Comparison of ENCODE assay signal across 12 mouse cellular contexts in the genomic region with DNA sequence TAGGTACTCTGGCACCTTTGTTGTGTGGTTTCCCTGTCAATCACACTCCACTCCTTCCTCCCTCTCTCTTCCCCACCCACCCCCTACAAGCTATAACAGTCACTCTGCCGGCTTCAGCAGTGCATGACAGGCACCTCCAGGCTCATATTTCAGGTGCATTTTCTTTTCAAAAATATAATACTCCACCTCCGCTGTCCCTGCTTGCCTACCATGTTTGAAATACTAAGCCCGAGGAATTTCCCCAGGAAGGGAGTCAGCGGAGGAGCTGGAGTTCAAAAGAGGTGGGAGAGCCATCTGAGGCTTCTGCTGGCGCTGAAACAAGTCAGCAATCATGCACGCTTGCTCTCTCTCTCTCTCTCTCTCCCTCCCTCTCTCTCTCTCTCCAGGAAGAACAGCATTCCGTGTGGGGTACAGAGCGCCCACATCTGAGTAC.
A peak's percentile ranks its signal among the peaks of the same experiment; 100 is the strongest.
DNase-seq lines count a peak whose midpoint lies in the region; ATAC-seq and TF ChIP-seq lines count a peak whose summit lies in the region.
"Had no signal": no experiment of that assay in that cellular context is flagged by ENCODE, and none has a peak within 500 bp of the region (broad histone marks: within the 10 kb centered on the region; RNA-seq: fewer than 3 reads in every experiment).

No protein-coding gene starts in this region.

- no peak overlapping the region for H3K4me3 ChIP-seq in heart, embryonic 15.5 days
- H3K4me3 ChIP-seq in hindbrain, postnatal 0 days (ENCODE audit: low read length) = no peak overlapping the region
- H3K4me3 ChIP-seq: forebrain, embryonic 12.5 days; liver, embryonic 15.5 days had no signal

- peak overlapping the region; percentile 5; the same call in 1 of the 2 replicates for H3K4me2 ChIP-seq in heart, embryonic 15.5 days
- no peak overlapping the region for H3K4me2 ChIP-seq in hindbrain, postnatal 0 days (ENCODE audit: low read depth, low read length)
- H3K4me2 ChIP-seq: forebrain, embryonic 12.5 days; liver, embryonic 15.5 days had no signal

- H3K27ac ChIP-seq in heart, embryonic 15.5 days = no peak overlapping the region
- no peak overlapping the region for H3K27ac ChIP-seq in hindbrain, postnatal 0 days
- H3K27ac ChIP-seq: forebrain, embryonic 12.5 days; liver, embryonic 15.5 days had no signal

- 22% methylated on average over 8 of the region's 8 CpGs for WGBS in heart, embryonic 15.5 days
- 35% methylated on average over 8 of the region's 8 CpGs for WGBS in hindbrain, postnatal 0 days

- intact Hi-C loops in heart, postnatal 25 days (cut with DNase I) = no loop called here

- TF ChIP-seq CTCF in hindbrain, postnatal 0 days (IDR thresholded peaks at IDR 0.05; ENCODE audit: low read depth) = no peak

- ATAC-seq in heart, embryonic 15.5 days (replicated peaks; ENCODE audit: insufficient number of reproducible peaks, insufficient read depth, low FRiP score, low read depth) = no peak
- peak; percentile 49; the same call in 1 of the 2 replicates for ATAC-seq in hindbrain, postnatal 0 days
- ATAC-seq: activated CD4-positive, CD25-positive, alpha-beta regulatory T cell, adult 4 months had no signal

- no peak for DNase-seq in heart, postnatal 25 days (ENCODE audit: low spot score)
- DNase-seq in right cerebral cortex, adult 18-20 months = peak; percentile 30
- no peak for DNase-seq in right cerebral cortex, adult 2 months (ENCODE audit: low spot score in 2 of 2)
- no peak for DNase-seq in hindbrain, postnatal 0 days (ENCODE audit: low spot score)
- peak; percentile 50 for DNase-seq in telencephalon, adult 2 months (ENCODE audit: low read depth, low spot score)
- DNase-seq in testis, postnatal 10 days (ENCODE audit: low spot score) = no peak
- no peak for DNase-seq in adrenal gland, adult 2 months
- DNase-seq: cerebellum, adult 2 months had no signal

- H3K27me3 ChIP-seq in heart, embryonic 15.5 days = peaks cover 2% of the 10 kb centered on the region; the same call in 1 of the 2 replicates
- no peaks in the 10 kb centered on the region for H3K27me3 ChIP-seq in hindbrain, postnatal 0 days (ENCODE audit: insufficient read depth, low read length)
- H3K27me3 ChIP-seq: liver, embryonic 15.5 days had no signal

- no peaks in the 10 kb centered on the region for H3K4me1 ChIP-seq in heart, embryonic 15.5 days (replicated peaks)
- H3K4me1 ChIP-seq in hindbrain, postnatal 0 days (ENCODE audit: insufficient read depth, low read length) = no peaks in the 10 kb centered on the region
- H3K4me1 ChIP-seq: liver, embryonic 15.5 days had no signal

- H3K9ac ChIP-seq in heart, embryonic 15.5 days = no peak overlapping the region
- no peak overlapping the region for H3K9ac ChIP-seq in hindbrain, postnatal 0 days (replicated peaks; ENCODE audit: low read length)
- H3K9ac ChIP-seq: forebrain, embryonic 12.5 days; liver, embryonic 15.5 days had no signal

- H3K36me3 ChIP-seq in heart, embryonic 15.5 days = no peaks in the 10 kb centered on the region
- H3K36me3 ChIP-seq in hindbrain, postnatal 0 days (ENCODE audit: insufficient read depth, low read length) = no peaks in the 10 kb centered on the region
- H3K36me3 ChIP-seq: forebrain, embryonic 12.5 days; liver, embryonic 15.5 days had no signal

- no peaks in the 10 kb centered on the region for H3K9me3 ChIP-seq in heart, embryonic 15.5 days (replicated peaks)
- no peaks in the 10 kb centered on the region for H3K9me3 ChIP-seq in hindbrain, postnatal 0 days (ENCODE audit: low read length)
- H3K9me3 ChIP-seq: forebrain, embryonic 12.5 days; liver, embryonic 15.5 days had no signal

Comparison
In these comparisons a context has a peak if more than half of its experiments do, and no peak if none do; other contexts are left out.
1. DNase-seq: peak in right cerebral cortex, adult 18-20 months (single experiment) and telencephalon, adult 2 months (single experiment); none in heart, postnatal 25 days (single experiment), right cerebral cortex, adult 2 months (0 of 2), hindbrain, postnatal 0 days (single experiment), testis, postnatal 10 days (single experiment) and adrenal gland, adult 2 months (single experiment).